Mouse (Mus musculus): ENCODE results near the gene Bcl9l.
A peak's percentile ranks its signal among the peaks of the same experiment; 100 is the strongest.
"Not testable (repeated sequence)": the region's sequence is repeated elsewhere in the genome, so short reads cannot be mapped to it uniquely, and the experiment has no call there.

Bcl9l gene

DNA sequence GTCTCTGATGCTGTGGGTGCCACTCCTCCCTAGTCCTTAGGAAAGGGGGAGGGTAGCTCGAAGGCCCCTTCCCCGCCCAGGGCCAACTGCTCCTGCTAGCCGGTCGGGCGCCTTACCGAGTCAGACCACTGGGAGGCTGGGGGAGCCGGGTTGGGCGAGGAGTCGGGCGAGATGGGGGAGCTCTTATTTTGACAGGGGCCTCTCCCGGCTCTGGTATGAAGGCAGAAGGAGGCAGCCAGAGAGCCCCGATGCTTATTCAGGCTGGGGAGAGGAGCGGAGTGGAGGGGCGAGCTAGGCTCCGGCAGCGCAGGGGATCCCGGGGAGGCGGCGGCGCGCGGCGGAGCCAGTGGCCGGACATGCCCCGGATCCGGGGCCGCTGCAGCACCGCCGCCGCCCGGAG lies at the start of gene Bcl9l:
TSS of gene Bcl9l (plus strand) at position 274 of the 400 bp plus-strand sequence.
- peak; percentile 93 for DNase-seq (ENCODE audit: low spot score)

DNA sequence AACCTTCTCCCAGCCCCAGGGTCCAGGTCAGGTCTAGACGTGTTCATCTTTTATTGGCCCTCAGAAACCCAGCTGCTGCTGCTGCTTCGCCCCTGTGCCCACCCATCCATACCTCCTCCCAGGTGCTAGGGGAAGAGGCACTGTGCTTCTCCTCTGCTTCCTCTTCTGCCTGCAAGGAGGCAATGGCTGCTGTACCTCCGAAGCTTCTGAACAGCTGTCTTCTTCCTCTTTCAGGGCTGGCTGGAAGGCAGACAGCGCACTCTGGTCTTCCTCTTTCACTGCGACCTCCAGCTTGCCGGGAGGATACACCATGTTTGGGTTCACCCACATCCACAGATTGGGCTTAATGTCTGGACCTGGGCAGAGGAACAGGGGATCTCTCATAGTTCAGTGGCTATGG lies 46.9 kb upstream of the Bcl9l start:
- DNase-seq (ENCODE audit: low spot score) = no peak

DNA sequence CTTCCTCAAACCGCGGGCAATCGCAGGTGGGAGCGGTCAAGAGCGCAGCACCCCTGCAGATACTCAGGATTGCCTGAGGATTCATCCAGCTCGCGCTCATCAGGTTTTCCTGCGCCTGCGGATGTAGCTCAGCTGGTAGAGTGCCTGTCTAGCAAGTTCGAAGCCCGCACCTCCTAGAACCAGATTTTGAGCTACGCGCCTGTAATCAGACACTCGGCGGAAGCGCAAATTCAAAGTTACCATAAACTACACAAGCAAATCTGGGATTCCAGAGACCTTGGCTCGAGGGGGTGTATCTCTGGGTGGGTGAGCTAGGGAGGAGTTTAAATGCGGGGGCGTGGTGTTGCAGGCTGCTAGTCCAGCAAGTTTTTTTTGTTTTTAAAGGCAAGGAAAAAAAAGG lies 41.7 kb upstream of the Bcl9l start, which contains the start of gene Foxr1:
TSS of gene Foxr1 (minus strand) at position 176 of the 400 bp plus-strand sequence.
- no peak for DNase-seq (ENCODE audit: low spot score)

DNA sequence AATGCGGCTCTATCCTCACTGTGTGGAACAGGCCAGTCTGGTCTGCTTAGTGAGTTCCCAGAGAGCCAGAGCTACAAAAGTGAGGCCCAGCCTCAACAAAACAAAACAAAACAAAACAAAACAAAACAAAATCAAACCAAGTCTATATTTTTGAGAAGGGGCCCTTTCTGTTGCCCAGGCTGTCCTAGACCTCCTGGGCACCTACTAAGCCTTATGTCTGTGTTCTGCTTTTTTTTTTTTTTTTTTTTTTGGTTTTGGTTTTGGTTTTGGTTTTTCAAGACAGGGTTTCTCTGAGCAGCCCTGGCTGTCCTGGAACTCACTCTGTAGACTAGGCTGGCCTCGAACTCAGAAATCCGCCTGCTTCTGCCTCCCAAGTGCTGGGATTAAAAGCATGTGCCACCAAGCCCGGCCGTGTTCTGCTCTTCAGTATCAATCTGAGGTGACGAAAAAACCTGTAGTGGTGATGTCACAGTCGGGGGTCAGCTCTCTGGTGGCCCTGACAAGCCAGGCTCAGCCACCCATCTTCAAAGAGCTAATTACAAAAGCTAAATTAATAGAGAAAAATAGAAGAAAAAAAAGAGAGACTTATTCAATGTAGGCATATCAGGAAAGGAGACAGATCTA lies 38.1 kb upstream of the Bcl9l start:
- not testable (repeated sequence) for DNase-seq (ENCODE audit: low spot score)

DNA sequence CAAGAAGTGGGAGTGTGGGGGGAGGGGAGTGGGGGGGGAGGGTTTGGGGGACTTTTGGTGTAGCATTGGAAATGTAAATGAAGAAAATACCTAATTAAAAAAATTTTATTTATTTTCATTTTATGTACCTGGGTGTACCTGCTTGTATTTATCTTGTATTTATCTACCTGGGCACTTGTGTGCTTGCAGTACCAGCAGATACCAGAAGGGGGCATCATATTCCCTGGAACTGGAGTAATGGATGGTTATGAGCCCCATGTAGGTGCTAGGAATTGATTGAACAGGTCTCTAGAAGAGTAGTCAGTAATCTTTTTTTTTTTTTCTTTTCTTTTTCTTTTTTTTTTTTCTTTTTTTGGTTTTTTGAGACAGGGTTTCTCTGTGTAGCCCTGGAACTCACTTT lies 32.2 kb upstream of the Bcl9l start:
- no peak for DNase-seq (ENCODE audit: low spot score)

DNA sequence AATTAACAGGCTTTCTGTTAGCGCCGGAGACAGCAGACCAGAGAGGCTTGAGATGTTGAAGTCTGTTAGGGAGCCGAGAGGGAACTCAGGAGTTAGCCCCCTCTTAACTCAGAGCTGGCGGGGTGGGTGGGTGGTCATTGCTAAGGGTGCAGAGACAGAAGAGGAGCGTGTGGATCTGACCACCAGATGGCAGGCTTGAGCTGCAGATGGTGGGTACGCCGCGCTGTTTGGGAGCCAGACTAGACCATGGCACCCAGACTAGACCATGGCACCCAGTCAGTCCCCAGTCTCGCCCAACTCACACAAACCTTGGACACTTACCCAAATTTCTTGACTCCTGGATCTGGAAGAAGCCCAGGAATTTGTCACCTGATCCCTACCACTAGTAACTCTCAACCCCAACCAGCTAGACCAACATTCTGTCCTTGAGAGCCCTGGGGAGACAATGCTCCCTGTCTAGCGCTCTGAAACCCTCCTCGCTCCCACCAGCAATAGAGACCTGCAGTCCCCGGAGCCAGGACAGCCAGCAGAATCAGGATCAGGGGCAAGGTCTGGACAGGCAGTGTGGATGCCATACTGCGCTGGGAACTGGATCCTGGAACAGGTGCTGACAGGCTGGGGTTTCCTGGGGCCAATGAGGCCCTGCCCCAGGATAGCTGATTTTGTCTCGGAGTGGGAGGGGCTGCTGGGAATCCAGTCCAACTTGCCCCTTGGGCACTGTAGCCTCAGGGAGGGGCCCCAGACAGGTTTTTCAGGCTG lies 28.3 kb upstream of the Bcl9l start:
- peak; percentile 87 for DNase-seq (ENCODE audit: low spot score)

DNA sequence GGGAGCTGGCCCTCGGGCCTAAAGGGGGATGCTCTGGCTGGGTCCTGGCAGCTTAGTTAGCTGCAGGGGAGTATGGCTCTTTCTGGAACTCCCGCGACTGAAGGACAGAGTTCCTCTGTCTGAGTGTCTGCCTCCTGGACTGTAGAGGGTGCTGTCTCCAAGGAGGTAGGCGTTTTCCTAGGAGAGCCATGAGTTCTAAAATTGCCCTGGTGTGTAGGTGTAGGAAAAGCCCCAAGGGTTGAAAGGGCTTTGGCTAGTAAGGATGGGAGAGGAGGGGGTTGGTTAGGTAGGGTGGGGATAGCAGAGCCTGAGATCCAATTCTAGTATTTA lies 27.8 kb upstream of the Bcl9l start, which contains the start of gene Upk2:
TSS of gene Upk2 (minus strand) at position 86 of the 330 bp plus-strand sequence.
- DNase-seq (ENCODE audit: low spot score) = no peak

DNA sequence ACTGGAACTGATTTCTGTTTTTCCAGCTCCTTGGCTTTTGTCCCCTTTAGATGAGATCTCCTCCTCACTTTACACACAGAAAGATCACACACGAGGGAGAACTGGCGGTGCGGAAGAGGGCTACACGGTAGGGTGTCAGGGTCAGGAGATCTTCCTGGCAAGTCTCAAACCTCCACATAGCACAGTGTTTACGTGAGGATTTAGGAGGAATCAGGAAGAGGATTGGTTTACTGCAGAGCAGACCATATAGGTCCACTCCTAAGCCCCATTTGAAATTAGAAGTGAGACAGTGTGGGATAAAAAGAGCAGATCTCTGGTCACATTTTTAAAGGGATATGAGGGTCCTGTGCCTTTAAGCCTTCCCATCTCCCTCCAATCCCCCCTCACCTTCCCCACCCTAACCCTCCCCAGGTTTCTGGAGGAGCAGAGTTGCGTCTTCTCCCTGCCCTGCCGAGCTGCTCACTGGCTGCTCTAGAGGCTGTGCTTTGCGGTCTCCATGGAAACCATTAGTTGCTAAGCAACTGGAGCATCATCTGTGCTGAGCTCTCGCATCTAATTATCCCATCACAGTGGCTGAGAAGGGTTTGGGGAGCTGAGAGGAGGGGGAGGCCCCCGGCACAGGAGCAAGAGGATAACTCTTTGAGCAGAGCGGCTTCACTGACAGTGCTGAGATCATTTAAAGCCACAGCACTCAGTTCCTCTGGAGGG lies 25.4 kb upstream of the Bcl9l start:
- DNase-seq (ENCODE audit: low spot score) = peak; percentile 90

DNA sequence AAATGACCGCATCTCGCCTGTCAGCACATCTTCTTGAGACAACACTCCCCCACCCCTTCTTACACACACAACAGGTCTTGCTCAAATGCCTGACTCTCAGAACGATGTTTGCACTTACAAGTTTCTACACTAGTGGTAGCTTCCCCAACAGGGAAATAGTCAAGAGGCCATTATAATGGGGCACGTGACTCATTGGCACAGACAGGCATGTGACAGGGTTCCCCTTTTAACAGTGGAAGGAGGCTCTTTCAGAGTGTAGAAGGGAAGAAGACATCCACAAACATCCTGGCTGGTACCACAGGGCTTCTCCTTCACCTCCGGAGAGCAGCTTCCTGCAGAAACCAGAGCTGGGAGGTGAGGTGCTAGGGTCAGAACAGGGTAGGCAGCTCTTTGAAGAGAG lies 20.7 kb upstream of the Bcl9l start:
- no peak for DNase-seq (ENCODE audit: low spot score)

DNA sequence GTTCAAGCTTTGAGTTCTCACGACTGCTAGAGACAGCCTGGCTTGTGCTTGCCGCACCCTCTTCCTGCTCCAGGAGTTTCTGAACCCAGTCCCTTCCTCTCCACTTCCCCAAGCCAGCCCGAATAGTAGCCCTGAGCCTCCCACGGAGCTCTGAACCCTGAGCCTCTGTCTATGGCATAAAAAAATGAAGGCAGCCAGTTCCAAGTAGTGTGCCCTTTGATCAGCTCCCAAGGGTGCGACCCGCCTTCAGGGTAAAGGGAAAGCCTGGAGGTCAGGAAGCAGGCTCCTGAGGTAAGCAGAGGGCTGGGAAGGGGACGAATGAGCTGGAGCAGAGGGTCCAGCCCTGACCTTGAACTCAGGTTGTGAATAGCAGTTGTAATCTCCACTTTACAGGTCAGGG lies 14.4 kb upstream of the Bcl9l start:
- no peak for DNase-seq (ENCODE audit: low spot score)

DNA sequence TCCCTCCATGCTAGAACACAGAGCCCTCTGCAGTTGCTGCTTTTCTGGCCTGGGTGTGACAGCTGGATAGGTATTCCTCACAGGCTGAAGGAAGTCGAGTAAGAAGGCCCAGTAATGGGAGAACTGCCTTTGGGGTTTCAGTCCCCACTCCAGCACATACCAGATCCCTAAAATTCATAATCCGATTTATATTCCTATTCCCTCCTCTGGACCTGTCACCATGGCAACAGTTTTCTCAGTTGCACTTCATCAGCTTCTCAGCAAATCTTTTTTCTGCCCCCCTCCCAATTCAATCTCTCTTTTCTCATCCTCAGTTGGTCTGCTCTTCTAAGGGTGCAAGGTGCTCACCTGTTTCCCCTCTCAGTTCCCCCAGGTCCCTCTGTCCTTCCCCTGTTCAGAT lies 13.8 kb upstream of the Bcl9l start:
- DNase-seq (ENCODE audit: low spot score) = no peak

DNA sequence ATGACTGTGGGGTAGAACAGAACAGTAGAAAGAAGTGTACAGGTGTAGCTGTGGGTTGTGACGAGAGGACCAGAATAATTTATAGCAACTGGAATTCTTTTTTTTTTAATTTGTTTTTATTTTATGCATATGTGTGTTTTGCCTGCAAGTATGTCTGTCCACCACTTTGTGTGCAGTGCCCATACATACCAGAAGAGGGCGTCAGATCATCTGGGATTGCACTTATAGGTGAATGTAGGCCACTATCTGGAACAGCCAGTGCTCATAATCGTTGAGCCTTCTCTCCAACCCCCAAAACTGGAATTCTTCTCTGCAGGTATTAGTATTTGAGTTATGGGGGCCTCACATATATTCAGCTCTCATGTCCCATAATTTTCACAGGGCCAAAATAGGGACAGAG lies 9.4 kb upstream of the Bcl9l start:
- DNase-seq (ENCODE audit: low spot score) = no peak

DNA sequence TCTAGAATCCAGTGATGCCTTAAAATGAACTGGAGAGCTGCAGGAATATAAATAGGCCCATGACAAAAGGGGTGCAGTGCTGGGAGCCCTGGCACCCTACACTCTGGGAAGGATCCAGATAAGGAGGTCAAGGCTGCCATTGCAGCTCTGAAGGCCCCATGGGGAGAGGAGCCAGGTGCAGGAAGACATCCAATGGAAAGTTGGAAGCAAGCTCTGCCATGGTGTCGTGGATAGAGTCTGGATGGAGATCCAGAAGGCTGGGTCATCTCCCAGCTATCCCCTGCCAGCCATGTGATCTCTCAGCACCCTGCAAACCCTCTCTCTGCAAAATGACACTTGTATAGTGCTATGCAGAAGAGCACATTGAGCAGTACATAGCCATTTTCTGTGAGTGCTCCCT lies 8.3 kb upstream of the Bcl9l start:
- no peak for DNase-seq (ENCODE audit: low spot score)

DNA sequence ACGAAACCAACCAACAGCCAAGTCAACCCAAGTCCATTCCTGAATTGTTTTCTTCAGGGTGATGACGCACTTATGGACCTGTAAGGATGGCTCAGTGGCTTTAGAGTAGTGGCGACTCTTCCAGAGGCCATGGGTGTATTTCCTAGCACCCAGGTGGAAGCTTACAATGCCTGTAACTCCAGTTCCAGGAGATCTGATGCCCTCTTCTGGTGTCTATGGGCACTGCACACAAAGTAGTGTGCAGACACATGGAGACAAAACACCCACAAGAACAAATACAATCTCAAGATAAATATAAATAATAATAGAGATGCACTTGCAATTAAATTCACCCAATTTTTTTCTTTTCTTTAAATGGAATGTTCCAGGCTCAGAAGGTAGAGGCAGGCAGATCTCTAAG lies 6.7 kb upstream of the Bcl9l start:
- DNase-seq (ENCODE audit: low spot score) = no peak

DNA sequence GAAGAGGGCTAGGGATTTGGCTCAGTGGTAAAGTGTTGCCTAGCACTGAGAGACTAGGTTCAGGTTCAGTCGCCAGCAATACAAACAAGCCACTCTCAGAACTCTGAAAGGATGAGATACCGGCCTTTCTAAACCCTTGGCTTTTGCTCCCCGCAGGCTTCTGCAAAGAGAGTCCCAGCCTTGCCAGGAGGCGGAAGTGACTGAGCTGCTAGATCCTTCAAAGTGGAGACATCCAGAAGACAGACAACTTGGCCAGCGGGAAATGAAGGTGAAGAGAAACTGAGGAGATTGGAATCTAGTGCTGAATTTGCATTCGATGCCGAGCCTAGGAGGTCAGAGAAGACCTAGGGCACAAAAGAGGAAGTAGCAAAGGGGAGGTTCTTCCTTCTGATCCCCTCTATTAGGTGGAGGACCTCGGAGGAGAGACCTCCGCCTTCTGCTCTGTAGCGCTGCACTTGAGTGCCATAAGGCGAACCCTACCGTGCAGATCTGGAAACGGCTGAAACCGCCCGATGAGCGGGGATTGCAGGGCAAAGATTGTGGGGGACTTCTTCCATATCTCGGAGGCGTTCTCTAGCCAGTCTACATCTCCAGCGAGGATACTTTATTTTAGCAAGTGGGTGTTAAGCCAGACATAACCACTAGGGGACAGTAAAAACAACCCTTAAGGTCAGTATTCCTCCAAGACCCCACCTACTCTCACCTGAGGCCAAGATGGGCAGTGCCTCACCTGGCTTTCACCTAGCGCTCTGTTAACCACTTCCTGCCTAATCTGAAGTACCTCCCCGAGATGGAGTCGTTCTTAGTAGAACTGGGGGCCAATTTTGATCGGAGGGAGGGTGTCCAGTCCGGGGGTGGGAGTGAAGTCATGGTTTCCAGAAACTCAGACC lies 5.0 kb upstream of the Bcl9l start:
- DNase-seq (ENCODE audit: low spot score) = peak; percentile 77

DNA sequence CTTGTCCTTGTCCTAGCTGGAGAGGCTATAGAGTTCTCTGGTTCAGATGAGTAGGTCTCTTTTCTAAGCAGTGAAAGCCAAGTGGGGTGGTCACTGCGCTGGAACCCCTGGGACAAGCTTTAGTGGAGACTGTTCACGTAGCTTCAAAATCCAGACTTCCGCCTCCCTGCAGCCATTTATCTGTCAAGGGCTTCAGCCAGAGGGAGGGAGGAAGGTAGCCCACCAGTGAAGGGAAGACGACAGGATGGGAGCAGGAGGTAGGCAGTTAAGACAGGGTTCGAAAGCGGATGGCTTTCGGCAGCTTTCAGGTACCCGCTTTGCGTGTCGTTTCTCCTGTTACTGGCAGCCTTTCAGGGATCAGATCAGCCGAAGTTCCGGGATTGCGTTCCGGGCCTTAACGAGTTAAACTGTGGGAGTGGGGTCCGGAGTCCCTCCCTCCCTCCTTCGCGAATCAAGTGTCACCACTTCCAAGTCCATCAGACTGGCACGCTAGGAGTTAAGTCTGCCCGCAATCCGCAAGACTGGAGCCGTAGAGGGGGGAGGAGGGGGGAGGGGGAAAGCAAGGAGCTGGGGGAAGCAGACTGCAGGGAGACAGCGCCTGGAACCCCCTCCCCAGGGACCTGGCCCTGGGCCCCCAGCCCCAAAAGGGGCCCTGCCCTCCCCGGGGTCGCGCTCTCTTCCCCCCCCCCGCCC lies 4.2 kb upstream of the Bcl9l start:
- peak; percentile 61 for DNase-seq (ENCODE audit: low spot score)

DNA sequence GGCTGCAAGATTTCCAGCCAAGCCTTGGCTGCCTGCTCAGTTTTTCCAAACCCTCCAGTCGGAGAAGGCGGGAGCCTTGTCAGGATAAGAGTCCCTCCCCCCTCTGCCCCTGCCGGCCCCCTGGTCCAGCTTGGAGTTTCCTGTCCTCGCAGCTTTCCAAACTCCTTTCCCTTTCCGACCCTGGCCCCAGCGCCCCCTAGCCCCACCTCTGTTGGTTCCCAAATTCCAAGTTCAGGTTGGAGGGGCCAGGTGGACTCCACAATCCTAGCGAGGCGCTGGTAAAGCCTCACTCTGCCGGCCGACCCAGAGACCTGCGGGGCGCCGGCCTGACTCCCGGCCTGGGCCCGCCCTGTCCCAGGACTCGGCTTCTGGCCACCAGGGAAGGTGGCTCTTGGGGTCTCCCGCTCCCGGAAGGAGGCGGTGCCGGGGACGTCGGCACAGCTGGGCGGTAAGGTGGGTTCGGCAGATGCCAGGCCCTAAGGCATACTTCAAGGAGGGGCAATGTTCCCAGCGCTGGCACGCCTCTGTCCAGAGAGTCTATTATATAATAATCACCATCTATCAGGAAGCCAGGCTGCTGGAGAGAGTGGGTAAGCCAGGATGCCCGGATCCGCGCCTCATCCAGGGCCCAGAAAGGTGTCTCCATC lies 3.5 kb upstream of the Bcl9l start:
- peak; percentile 68 for DNase-seq (ENCODE audit: low spot score)

DNA sequence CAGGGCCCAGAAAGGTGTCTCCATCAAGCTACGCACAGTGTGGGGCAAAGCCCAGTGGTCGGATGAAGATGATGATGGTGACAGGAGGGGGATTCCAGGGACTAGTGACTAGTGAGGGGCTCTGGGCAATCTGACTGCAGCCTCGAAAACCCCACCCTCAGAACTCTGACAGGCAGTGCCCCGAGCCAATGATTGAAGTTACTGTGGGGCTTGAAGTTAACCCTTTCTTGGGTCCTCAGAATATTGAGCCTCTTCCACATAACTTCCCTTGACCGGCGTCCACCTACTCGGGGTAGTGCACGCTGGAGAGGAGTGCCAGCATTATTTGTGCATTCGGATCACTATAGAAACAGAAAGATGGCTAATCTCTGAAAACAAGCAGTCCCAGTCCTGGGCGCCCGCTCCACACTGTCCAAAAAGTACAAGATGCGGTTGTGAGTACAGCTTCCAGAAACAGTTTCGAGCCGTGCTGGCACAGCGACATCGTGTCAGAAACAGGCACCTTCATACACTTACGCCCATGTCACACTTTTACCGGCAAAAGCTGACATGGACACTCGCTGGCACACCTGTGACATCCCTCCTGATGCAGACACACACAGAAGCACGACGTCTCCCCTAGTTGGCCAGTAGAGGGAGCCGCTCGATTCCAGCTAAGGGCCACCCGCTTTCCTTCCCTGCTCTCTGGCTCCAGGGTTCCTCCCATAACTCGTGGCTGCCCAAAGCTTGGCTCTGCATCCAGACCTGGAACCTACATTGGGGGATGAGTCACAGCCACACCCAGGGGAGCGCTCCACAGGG lies 2.8 kb upstream of the Bcl9l start:
- peak; percentile 87 for DNase-seq (ENCODE audit: low spot score)

DNA sequence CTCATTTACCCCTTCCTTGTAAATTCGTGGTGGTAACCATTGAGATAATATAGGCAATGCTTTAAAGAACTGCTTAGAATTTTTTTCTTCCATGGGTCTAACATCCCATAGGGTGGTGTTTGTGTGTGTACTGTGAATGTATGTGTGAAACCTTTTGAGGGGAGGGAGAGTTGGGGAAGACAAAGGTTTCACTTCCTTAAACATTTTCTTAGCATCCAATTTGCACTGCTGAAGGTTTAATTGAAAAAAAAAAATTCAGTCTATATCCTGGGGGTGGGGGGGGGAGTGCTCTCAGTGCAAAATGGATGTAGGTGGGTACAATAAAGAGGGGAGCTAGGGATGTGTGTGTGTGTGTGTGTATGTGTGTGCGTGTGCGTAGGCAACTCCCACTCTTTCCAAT lies 513 bp upstream of the Bcl9l start:
- no peak for DNase-seq (ENCODE audit: low spot score)

DNA sequence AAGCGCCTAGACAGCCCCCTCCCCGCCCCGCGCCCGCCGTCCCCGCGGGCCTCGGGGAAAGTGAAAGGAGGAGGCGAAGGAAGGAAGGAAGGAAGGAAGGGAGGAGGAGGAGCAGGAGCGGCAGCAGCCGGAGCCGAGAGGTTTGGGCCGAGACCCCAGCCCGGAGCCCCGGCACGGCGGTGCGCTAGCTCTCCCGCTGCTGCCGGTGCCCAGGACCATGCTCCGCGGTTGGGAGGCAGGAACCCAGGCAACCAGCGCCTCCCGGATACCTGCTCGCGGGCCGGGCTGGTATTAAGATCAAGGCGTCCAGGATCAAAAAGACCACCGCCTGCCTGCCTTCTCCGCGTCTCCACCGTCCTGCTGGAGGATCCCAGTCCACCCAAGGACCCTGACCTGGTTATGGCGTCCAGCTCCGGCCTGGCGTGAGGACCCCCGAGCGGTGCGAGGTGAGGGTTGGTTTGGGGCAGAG lies 450 bp downstream of the Bcl9l start:
- no peak for DNase-seq (ENCODE audit: low spot score)
